Mouse (Mus musculus) embryonic facial prominence, embryonic 10.5 days (tissue): ENCODE results near the gene Far2. TPM values are rescaled to one million over a fixed set of nuclear protein-coding genes. Genes with fewer than 3 reads are reported as not detected.
A peak's percentile ranks its signal among the peaks of the same experiment; 100 is the strongest.

Source experiments
- DNase-seq: peaks from one replicate; pipeline ENCODE4 v3.0.0-alpha.2; 2017; ENCODE audit warnings: low spot score
- H3K27ac ChIP-seq: fragments of 300-500 bp; sonication (generic); replicated peaks from 2 replicates; pipeline ENCODE4 v1.5.1; 2016; ENCODE audit warnings: mild to moderate bottlenecking
- H3K27me3 ChIP-seq: fragments of 300-500 bp; sonication (generic); replicated peaks from 2 replicates; pipeline ENCODE4 v1.6.1; 2016; ENCODE audit warnings: low read depth, mild to moderate bottlenecking; ENCODE audit not compliant: poor library complexity, severe bottlenecking
- H3K36me3 ChIP-seq: fragments of 300-500 bp; sonication (generic); replicated peaks from 2 replicates; pipeline ENCODE4 v1.6.1; 2016; ENCODE audit warnings: mild to moderate bottlenecking, moderate library complexity
- H3K4me1 ChIP-seq: fragments of 300-500 bp; sonication (generic); 2 replicates; pipeline ENCODE4 v1.6.1; 2016
- H3K4me3 ChIP-seq: fragments of 300-500 bp; sonication (generic); 2 replicates; pipeline ENCODE4 v1.5.1; 2016; ENCODE audit warnings: mild to moderate bottlenecking, moderate library complexity
- H3K9me3 ChIP-seq: fragments of 300-500 bp; sonication (generic); 2 replicates; pipeline ENCODE4 v1.6.1; 2016; ENCODE audit warnings: mild to moderate bottlenecking
- WGBS: fragments of 180-500 bp; shearing (Covaris S2); methylation state at CpG from one replicate; pipeline ENCODE4 v1.1.7; 2016; 5-methylcytosine and 5-hydroxymethylcytosine counted together
- polyA plus RNA-seq: library from polyadenylated mRNA; unstranded; fragments of >200 nt; fragmentation: Nextera tagmentation; extraction: Ambion mirVana; gene quantifications from 2 replicates; pipeline ENCODE4 v1.2.1, GENCODE M21; 2016

The Far2 gene
- polyA plus RNA-seq, 1 experiment from 2014 or later: 2.0 TPM

DNA sequence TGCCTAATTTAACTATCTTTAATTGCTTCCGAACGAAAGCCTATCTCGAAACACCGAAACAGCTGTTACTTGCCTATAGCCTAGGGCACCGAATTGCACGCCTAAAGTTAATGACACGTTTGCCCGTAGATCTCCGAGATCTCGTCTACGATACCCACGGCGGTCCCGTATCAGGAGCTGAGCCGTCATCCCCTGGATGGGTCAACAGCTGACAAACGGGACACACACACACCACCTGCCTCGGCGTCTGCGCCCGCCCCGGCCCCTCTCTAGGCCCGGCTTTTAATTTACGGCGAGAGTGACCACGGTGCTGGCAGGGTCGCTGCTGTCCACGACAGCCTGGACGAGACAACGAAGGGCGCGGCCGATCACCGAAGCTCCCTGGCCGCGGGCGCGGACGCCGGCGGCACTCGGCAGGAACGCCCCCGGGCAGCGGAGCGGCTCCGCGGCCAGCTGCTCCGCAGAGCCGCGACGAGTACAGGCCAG lies 164.4 kb downstream of the Far2 start:
- Histone ChIP-seq H3K27me3 (no peaks in the 10 kb centered on the region), H3K4me3 (peak overlapping the region; percentile 96), H3K27ac (peak overlapping the region; percentile 96), H3K36me3 (peaks cover under 1% of the 10 kb centered on the region; the same call in 1 of the 2 replicates), H3K4me1 (peaks cover 17% of the 10 kb centered on the region), H3K9me3 (no peaks in the 10 kb centered on the region)
- DNase-seq: no peak
- 1% methylated on average over 51 of the region's 51 CpGs for WGBS

DNA sequence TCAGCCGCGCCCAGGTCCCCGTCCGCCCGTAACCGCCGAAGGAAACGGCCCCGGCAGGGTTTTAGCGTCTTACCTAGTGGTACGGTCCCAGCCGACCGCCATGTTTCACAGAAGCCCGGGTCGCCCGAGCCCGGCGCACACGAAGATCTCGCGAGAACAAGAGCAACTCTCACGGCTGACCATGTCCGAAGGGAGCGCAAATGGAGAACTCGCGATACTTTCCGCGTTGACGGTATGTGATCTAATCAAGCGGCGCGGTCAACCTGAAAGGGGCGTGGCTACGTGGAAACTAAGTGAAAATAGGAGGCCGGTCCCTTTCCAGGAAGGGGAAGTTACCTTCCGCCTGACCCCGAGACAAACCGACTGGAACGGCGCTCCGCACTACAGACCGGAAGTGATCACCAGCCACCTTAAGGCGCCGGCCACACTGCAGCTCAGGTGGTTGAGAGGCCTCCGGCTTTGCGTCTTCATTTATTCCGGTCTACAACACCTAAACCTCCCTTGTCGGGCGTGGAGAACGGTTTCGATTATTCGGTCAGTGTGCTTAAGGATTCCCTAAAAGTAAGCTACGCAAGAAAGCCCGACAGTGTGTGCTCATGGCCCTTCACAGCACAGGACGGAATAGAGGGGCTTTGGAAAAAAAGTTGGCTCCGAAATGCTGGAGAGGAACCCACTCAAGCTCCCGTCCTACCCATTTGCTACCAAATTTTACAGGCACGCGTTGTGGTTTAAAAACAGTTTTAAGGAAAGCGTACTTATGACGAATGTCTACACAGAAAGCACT lies 165.0 kb downstream of the Far2 start, which contains the start of gene Ergic2:
TSS of gene Ergic2 (minus strand) at position 478 of the 784 bp plus-strand sequence.
- H3K27me3 ChIP-seq: no peaks in the 10 kb centered on the region
- H3K4me3 ChIP-seq: peak within 1 kb of the TSS; percentile 96
- H3K9me3 ChIP-seq: no peaks in the 10 kb centered on the region
- under 1% methylated on average over 61 of the region's 61 CpGs for WGBS
- H3K36me3 ChIP-seq: no peaks in the 10 kb centered on the region
- peaks cover 17% of the 10 kb centered on the region for H3K4me1 ChIP-seq
- peak within 1 kb of the TSS; percentile 96 for H3K27ac ChIP-seq
- DNase-seq: peak; percentile 96

DNA sequence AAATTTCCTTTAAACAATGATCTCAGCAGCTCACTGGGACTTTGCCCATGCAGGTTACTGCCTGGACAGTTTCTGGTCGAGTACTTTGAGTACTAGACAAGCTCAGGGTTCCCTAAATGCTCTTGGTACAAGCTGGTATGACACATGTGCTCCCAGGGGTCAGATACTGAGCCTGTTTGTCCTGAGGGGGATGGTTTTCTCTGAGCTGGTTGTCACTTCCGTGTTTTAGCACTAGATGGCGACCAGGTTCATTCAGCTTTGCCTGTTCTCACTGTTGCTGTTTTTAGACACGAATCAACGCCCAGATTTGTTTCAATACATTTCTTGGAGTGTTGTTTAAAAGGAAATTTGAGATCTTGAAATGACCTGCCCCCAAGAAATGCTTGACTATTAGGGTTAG lies 167.7 kb downstream of the Far2 start:
- H3K4me1 ChIP-seq: peaks cover 17% of the 10 kb centered on the region
- H3K9me3 ChIP-seq: no peaks in the 10 kb centered on the region

DNA sequence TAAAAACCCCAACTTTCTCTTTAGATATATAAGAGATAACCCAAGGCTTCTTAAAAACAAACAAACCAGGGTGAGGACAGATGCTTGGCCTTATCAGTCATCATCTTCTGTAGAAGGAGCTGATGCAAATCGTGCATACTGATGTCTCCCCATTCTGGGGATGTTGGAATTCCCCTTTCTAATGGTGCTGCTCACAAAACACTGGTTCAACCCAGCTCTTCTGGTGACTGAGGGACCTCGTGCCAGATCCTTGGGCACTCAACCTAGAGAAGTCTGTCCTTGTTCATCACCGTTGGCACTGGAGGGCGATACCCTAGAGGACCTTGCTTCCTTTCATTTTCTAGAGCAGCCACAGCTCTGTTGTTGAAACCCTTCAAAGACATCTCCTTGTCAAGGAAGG lies 169.7 kb downstream of the Far2 start:
- DNase-seq: no peak
- no peak overlapping the region for H3K4me3 ChIP-seq
- no peaks in the 10 kb centered on the region for H3K27me3 ChIP-seq
- no peak overlapping the region for H3K27ac ChIP-seq
- WGBS: 90% methylated on average over 4 of the region's 4 CpGs
- H3K9me3 ChIP-seq: no peaks in the 10 kb centered on the region
- peaks cover 8% of the 10 kb centered on the region for H3K4me1 ChIP-seq
- no peaks in the 10 kb centered on the region for H3K36me3 ChIP-seq

More for the DNA sequence above, 167.7 kb downstream of the Far2 start:
- Histone ChIP-seq H3K27ac (no peak overlapping the region), H3K36me3 (no peaks in the 10 kb centered on the region), H3K27me3 (no peaks in the 10 kb centered on the region), H3K4me3 (no peak overlapping the region)
- peak; percentile 60 for DNase-seq
- 12% methylated on average over 5 of the region's 5 CpGs for WGBS

DNA sequence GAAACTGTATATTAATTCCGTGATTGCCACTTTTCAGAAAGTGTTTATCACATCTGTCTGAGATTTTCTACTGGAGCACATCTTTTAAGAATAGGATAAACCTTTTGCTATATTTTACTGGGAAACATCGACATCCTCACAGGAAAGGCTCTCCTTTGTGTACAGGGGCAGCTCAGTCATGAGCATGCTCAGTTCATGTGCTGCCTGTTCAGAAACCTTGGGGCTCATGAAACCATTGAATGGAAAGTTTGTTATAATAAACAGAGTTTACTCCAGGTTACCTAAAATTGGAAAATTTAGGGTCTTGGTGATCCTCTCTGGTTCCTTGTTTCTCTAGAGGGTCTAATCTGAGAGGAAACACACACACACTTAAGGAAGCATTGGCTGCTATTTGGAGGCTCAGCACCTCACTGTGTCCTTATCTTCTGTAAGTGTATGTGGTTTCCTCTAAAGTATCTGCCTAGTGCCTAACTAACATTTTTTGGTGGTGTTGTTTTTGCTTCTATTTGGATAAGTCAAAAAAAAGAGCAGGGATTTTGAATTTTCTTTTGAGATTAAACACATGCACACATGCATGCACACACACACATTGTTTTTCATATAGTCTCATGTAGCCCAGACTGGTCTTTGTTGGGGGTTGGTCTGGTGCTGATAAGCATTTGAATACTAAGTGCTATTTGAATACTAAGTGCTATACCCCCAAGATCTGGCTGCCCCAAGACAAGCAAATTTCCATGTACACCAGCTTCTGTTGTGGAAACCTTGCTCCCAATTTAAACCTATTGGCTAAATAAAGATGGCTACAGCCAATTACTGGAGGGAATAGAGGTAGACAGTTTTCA lies 171.4 kb downstream of the Far2 start:
- no peak overlapping the region for H3K4me3 ChIP-seq
- WGBS: 87% methylated on average over 2 of the region's 2 CpGs
- H3K36me3 ChIP-seq: no peaks in the 10 kb centered on the region
- no peaks in the 10 kb centered on the region for H3K4me1 ChIP-seq
- no peaks in the 10 kb centered on the region for H3K27me3 ChIP-seq
- no peak for DNase-seq
- no peaks in the 10 kb centered on the region for H3K9me3 ChIP-seq
- H3K27ac ChIP-seq: no peak overlapping the region

DNA sequence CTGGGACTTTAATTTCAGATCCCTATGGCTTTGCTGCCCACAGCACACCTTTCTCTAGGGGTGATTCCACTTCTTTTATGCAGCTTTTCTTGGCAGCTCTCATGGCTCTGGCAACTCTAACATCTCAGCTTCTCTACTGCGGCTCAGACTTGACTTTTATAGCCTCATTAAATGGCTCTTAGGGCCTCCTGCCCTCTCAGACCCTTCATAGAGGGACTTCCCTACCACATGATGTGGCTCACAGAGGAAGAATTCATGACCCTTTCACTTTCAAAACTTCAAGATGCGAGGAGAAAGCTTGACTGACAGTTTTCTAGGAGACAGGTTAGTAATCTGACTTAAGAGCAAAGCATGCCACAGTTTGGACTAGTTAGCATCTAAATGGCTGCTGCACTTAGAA lies 175.6 kb downstream of the Far2 start:
- Histone ChIP-seq H3K4me3 (no peak overlapping the region), H3K4me1 (no peaks in the 10 kb centered on the region), H3K27ac (no peak overlapping the region), H3K27me3 (no peaks in the 10 kb centered on the region), H3K9me3 (no peaks in the 10 kb centered on the region), H3K36me3 (no peaks in the 10 kb centered on the region)
- WGBS: 84% methylated on average over 2 of the region's 2 CpGs
- DNase-seq: no peak

GRCm38 (mm10) chr6:148227542-148227941 lies 180.5 kb downstream of the Far2 start:
- Histone ChIP-seq H3K36me3 (no peaks in the 10 kb centered on the region), H3K4me3 (no peak overlapping the region), H3K9me3 (no peaks in the 10 kb centered on the region), H3K27ac (no peak overlapping the region), H3K27me3 (no peaks in the 10 kb centered on the region), H3K4me1 (no peaks in the 10 kb centered on the region)
- WGBS: 61% methylated on average over 3 of the region's 3 CpGs
- DNase-seq: no peak

Other genes with a start within 250 kb of the Far2 start
- 186 and 191 TPM in 2 replicates for gene Ergic2, start 165.1 kb downstream of the Far2 start, polyA plus RNA-seq